Mouse (Mus musculus) hindbrain, postnatal 0 days (tissue): ENCODE measurements at regions not wholly inside any gene's neighbourhood (a gene's known extent, or its start where the extent isn't known, plus 50 kb on each side); places are given as distances from the start of the nearest gene placed in this dataset.
A peak's percentile ranks its signal among the peaks of the same experiment; 100 is the strongest.

ENCODE experiments used
- ATAC-seq: fragments of 200-750 bp; cut with Nextera tagmentation; 2 replicates; pipeline ENCODE4 v1.8.0; 2017; ENCODE audit warnings: mild to moderate bottlenecking, moderate TSS enrichment, moderate library complexity
- DNase-seq: peaks from one replicate; pipeline ENCODE4 v3.0.0-alpha.2; 2015; ENCODE audit warnings: low spot score
- H3K27ac ChIP-seq: fragments of 300-500 bp; sonication (generic); 2 replicates; pipeline ENCODE4 v1.5.1; 2014; ENCODE audit warnings: mild to moderate bottlenecking
- H3K27me3 ChIP-seq: fragments of 300-500 bp; sonication (generic); 2 replicates; pipeline ENCODE4 v1.6.1; 2014; ENCODE audit warnings: low read length, mixed read lengths; ENCODE audit not compliant: insufficient read depth
- H3K36me3 ChIP-seq: fragments of 300-500 bp; sonication (generic); 2 replicates; pipeline ENCODE4 v1.6.1; 2014; ENCODE audit warnings: low read length, mixed read lengths; ENCODE audit not compliant: insufficient read depth
- H3K4me1 ChIP-seq: fragments of 300-500 bp; sonication (generic); 2 replicates; pipeline ENCODE4 v1.6.1; 2014; ENCODE audit warnings: antibody characterized with exemption, low read length, mixed read lengths; ENCODE audit not compliant: insufficient read depth
- H3K4me2 ChIP-seq: fragments of 300-500 bp; sonication (generic); 2 replicates; pipeline ENCODE4 v1.6.1; 2014; ENCODE audit warnings: low read depth, mild to moderate bottlenecking, low read length, moderate library complexity, mixed read lengths
- H3K4me3 ChIP-seq: fragments of 300-500 bp; sonication (generic); 2 replicates; pipeline ENCODE4 v1.5.1; 2014; ENCODE audit warnings: low read length
- H3K9ac ChIP-seq: fragments of 300-500 bp; sonication (generic); replicated peaks from 2 replicates; pipeline ENCODE4 v1.6.1; 2014; ENCODE audit warnings: mild to moderate bottlenecking, low read length, moderate library complexity, mixed read lengths
- H3K9me3 ChIP-seq: fragments of 300-500 bp; sonication (generic); 2 replicates; pipeline ENCODE4 v1.6.1; 2016; ENCODE audit warnings: low read length, mixed read lengths
- CTCF ChIP-seq: IDR thresholded peaks from 2 replicates; pipeline ENCODE4 v1.5.1; 2016; ENCODE audit warnings: antibody characterized with exemption, control low read depth, low read depth
- WGBS: fragments of 180-500 bp; shearing (Covaris S2); extraction: QIAGEN DNeasy Blood & Tissue Kit; methylation state at CpG from one replicate; pipeline ENCODE4 v1.1.7; 2014; 5-methylcytosine and 5-hydroxymethylcytosine counted together

DNA sequence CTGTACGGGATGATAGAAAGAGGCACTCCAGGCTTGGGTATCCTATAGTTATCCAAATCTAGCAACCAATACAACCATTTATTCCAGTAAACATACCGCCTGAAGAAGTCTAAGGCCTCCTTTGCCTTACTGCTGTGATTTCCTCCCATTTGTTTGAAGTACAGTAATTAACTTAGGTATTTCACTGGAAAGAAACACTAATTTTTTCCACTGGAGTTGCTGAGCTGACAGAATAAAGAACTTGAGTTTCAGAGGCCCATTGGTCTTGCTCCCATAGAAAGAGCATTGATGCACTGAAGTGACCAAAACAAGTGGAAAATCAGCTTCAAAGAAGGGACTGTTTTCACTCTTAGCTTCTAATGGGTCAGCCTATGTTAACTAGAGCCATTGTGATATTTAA is 1100.8 kb upstream of the Gm7489 start:
- 92% methylated on average over 2 of the region's 2 CpGs for WGBS
- Histone ChIP-seq H3K9ac (no peak overlapping the region), H3K4me3 (no peak overlapping the region), H3K4me2 (no peak overlapping the region), H3K27me3 (no peaks in the 10 kb centered on the region), H3K36me3 (no peaks in the 10 kb centered on the region), H3K9me3 (no peaks in the 10 kb centered on the region), H3K27ac (no peak overlapping the region), H3K4me1 (no peaks in the 10 kb centered on the region)
- no peak for TF ChIP-seq CTCF
- no peak for DNase-seq
- no peak for ATAC-seq

DNA sequence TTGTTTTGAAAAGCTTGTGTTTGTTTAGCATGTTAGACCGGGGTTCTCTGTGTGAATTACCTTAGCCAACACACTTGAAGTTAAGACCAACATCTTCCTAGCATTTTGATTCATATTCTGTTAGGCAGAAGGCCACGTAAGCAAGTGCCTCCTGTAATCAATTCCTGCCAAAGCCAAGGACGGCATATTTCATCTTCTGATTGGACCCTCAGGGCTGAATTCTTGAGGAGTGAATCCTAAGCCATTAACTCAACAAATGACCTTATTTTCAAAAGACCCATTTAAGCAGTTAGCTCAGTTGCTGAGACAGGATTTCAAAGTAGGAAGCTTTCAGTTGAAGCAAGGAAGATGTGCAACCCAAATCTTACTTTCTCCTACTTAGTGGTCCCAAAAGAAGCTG is 1099.5 kb upstream of the Gm7489 start:
- H3K9me3 ChIP-seq, result no peaks in the 10 kb centered on the region
- no peak overlapping the region for H3K4me2 ChIP-seq
- TF ChIP-seq CTCF, result no peak
- no peaks in the 10 kb centered on the region for H3K36me3 ChIP-seq
- no peak overlapping the region for H3K9ac ChIP-seq
- no peaks in the 10 kb centered on the region for H3K4me1 ChIP-seq
- H3K4me3 ChIP-seq, result no peak overlapping the region
- DNase-seq, result no peak
- H3K27ac ChIP-seq, result no peak overlapping the region
- no peak for ATAC-seq
- 79% methylated on average over 3 of the region's 3 CpGs for WGBS
- no peaks in the 10 kb centered on the region for H3K27me3 ChIP-seq

DNA sequence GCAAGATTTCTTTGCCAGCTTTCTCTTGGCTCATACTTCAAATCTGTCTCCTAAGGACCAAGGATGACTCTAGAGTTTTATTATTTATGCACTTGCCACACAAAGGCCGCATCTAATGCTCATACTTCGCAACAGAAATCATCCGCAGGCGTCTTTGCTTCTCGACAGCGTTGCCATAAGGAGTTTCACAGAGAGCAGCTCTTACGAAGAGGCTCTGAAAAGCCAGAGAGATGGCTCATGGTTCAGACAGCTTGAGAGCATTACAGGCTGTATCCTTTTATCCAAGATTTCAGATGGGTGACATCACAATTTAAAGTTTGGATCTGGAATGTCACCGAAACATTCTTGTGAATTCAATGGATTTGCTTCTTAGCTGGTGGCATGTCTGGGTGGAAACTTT is 1098.7 kb upstream of the Gm7489 start:
- Histone ChIP-seq H3K36me3 (no peaks in the 10 kb centered on the region), H3K27me3 (no peaks in the 10 kb centered on the region), H3K4me2 (no peak overlapping the region), H3K4me3 (no peak overlapping the region), H3K9ac (no peak overlapping the region), H3K27ac (no peak overlapping the region), H3K4me1 (no peaks in the 10 kb centered on the region), H3K9me3 (no peaks in the 10 kb centered on the region)
- no peak for ATAC-seq
- WGBS, result 84% methylated on average over 8 of the region's 8 CpGs
- TF ChIP-seq CTCF, result no peak
- DNase-seq, result peak; percentile 12

DNA sequence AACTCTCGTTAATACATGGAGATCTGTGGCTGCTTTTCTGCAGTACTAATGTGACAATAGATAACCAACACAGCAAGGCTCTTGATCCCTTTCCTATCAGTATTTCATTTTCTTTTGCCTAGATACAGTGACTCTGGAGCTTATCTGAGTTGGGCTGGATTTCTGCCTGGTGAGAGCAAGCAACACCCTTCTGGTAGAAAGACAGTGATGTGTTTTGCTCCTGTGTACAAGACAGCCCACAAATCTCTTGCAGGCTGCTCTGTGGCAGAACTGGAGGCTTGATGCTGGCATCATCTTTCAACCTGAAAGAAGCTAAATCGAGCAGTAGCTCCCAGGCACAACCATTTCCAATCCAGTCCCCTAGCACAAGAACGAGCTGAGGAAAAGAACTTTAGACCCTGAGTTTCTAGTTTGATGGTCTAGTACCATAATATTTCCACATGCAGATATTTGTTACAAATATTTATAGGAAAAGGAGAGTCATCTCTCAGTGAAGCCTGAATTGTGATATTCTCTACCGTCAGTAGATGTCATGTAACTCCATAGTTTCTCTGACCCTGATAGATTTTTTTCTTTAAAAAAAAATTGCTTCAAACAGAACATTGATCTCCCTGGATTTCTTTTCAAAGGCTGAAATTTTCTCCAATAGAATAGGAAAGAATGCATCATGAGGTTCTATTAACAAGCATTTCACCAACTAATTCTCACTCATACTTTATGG is 1079.1 kb upstream of the Gm7489 start:
- H3K4me1 ChIP-seq, result no peaks in the 10 kb centered on the region
- no peaks in the 10 kb centered on the region for H3K9me3 ChIP-seq
- WGBS, result 77% methylated on average over 4 of the region's 4 CpGs
- no peak for TF ChIP-seq CTCF
- ATAC-seq, result no peak
- no peaks in the 10 kb centered on the region for H3K27me3 ChIP-seq
- no peak overlapping the region for H3K4me2 ChIP-seq
- no peak overlapping the region for H3K27ac ChIP-seq
- no peaks in the 10 kb centered on the region for H3K36me3 ChIP-seq
- no peak overlapping the region for H3K9ac ChIP-seq
- peak; percentile 39 for DNase-seq
- no peak overlapping the region for H3K4me3 ChIP-seq

GRCm38 (mm10) chr15:52808622-52809021 is 1076.1 kb upstream of the Gm7489 start:
- H3K4me1 ChIP-seq, result no peaks in the 10 kb centered on the region
- ATAC-seq, result 0 out of 2 replicates have a peak, but pooled peaks have one; percentile 32
- WGBS, result 58% methylated on average over 3 of the region's 3 CpGs

GRCm38 (mm10) chr15:52820796-52821195 is 1063.9 kb upstream of the Gm7489 start:
- no peaks in the 10 kb centered on the region for H3K4me1 ChIP-seq
- no peaks in the 10 kb centered on the region for H3K27me3 ChIP-seq
- H3K27ac ChIP-seq, result no peak overlapping the region
- no peak overlapping the region for H3K4me3 ChIP-seq
- ATAC-seq (no peak), DNase-seq (no peak)
- TF ChIP-seq CTCF, result no peak
- H3K36me3 ChIP-seq, result no peaks in the 10 kb centered on the region
- no peaks in the 10 kb centered on the region for H3K9me3 ChIP-seq
- WGBS, result 87% methylated on average over 6 of the region's 6 CpGs
- H3K4me2 ChIP-seq, result no peak overlapping the region
- H3K9ac ChIP-seq, result no peak overlapping the region

More at GRCm38 (mm10) chr15:52808622-52809021, 1076.1 kb upstream of the Gm7489 start:
- no peak overlapping the region for H3K27ac ChIP-seq
- no peaks in the 10 kb centered on the region for H3K9me3 ChIP-seq
- peak; percentile 63 for DNase-seq
- TF ChIP-seq CTCF, result peak; percentile 56
- no peak overlapping the region for H3K4me2 ChIP-seq
- no peak overlapping the region for H3K4me3 ChIP-seq
- no peak overlapping the region for H3K9ac ChIP-seq
- no peaks in the 10 kb centered on the region for H3K36me3 ChIP-seq
- no peaks in the 10 kb centered on the region for H3K27me3 ChIP-seq

DNA sequence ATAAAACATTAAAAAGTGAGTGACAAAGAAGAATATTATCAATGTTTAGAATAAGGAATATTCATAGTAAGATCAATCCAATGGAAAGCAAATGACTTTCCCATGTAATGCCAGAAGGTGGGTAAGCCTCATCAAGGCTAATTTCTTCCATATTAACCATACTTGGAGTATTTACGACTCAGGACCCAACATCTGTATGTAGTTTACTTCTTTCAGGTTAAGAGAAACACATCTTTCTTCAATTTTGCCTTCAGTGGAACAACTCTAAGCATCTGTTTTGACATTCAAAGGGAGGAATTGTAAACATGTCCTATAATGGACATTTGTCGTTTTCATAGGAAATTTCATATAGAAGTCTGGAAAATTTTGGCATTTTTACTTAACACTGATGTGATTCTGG is 1047.8 kb upstream of the Gm7489 start:
- ATAC-seq, result no peak
- WGBS, result 86% methylated on average over 2 of the region's 2 CpGs
- DNase-seq, result no peak
- Histone ChIP-seq H3K27me3 (no peaks in the 10 kb centered on the region), H3K4me3 (no peak overlapping the region), H3K4me2 (no peak overlapping the region), H3K36me3 (no peaks in the 10 kb centered on the region), H3K27ac (no peak overlapping the region), H3K9ac (no peak overlapping the region), H3K9me3 (no peaks in the 10 kb centered on the region), H3K4me1 (no peaks in the 10 kb centered on the region)
- no peak for TF ChIP-seq CTCF
